Mouse (Mus musculus) retina, embryonic 14.5 days (tissue): ENCODE measurements around the gene Tank.

Experiments used
- DNase-seq: peaks from one replicate; pipeline ENCODE4 v3.0.0-alpha.2; 2015; ENCODE audit warnings: low spot score

Gene Tank

GRCm38 (mm10) chr2:61655382-61656281, 77.2 kb downstream of the Tank start:
- DNase-seq = peak; percentile 80

DNA sequence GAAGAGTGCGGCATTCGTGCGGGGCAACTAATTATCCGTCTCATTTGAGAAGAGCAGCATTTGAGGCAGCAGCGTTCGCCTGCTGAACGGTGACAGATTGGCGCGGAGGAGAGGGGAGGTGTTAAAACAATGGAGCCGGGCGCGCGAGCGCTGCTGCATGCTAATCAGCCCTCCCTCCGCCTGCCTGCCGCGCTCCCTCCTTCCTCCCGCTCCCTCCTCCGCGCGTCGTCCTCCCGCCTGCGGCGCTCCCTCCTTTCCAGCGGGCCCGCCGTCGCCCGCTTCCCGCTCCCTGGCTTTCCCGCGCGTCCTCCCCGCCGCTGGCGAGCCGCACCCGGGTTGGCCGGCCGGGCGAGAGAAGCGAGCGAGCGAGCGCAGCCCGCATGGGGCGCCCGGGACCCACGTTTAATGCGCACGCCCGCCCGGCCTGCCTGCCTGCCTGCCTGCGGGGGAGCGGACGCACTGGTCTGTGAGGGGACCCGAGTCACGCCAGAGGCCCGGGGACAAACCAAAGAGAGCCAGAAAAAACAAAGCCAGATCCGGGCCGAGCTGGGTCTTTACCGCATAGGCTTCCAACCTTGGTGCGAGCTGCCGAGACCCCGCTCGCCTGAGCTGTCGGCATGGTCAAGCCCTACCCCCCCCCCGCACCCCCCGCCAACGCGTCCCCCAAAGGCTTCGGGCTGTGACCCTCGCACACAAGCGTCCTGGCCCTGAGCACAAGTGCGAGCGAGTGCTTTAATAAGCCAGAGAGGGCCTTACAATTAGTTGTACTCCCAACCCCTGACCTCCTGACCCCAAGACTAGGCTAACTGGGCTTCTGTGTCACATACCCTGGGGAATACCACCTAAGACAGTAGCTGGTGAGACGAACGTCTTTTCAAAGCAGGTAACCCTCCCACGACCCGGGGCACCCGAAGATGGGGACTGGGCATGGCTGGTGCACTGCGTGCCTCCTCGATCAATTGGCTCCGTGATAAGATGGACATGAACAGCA, 78.3 kb downstream of the Tank start:
- peak; percentile 81 for DNase-seq

- no peak for DNase-seq
Measured at GRCm38 (mm10) chr2:61659254-61659653, 80.9 kb downstream of the Tank start.

GRCm38 (mm10) chr2:61662833-61663232, 84.4 kb downstream of the Tank start:
- no peak for DNase-seq

GRCm38 (mm10) chr2:61663573-61664241, 85.3 kb downstream of the Tank start:
- no peak for DNase-seq

DNA sequence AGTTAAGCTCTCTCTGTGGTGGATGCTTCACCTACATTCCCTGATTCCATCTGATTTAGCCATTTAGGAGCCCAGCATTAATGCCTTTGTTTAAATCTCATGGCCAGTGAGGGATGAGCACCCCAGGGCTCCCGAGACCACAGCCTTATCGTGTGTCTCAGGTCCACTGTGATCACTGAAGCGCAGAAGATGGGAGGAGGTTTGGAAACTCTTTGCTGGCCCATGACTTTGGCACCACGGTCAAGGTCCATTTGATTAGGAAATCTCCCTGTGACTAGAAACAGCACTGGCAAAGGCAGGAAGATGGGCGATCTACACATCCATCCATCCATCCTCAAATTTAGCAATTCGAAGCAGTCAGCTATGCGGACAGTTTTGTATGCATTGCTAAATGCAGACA, 89.0 kb downstream of the Tank start:
- no peak for DNase-seq

DNA sequence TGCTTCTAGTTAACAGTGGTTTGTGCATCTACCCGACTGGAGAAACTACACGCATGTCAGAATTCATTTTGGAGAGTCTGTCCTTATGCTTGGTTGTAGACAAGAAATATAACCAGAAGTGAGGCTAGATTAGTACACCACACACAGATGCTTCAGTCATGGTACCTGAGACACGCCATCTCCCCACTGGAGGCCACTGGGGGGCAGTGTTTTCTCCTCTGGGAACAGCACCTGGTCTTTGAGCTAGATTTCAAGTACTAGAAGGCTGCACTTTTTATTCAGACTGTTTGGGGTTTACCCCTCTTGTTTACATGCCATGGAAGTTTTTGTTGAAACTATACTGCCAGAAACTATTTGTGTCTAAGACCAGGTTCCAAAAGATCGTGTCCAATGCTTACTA, 89.9 kb downstream of the Tank start:
- peak; percentile 50 for DNase-seq

- DNase-seq = no peak
Measured at GRCm38 (mm10) chr2:61674555-61674954, 96.2 kb downstream of the Tank start.

- DNase-seq = no peak
Measured at GRCm38 (mm10) chr2:61681572-61681971, 103.2 kb downstream of the Tank start.

DNA sequence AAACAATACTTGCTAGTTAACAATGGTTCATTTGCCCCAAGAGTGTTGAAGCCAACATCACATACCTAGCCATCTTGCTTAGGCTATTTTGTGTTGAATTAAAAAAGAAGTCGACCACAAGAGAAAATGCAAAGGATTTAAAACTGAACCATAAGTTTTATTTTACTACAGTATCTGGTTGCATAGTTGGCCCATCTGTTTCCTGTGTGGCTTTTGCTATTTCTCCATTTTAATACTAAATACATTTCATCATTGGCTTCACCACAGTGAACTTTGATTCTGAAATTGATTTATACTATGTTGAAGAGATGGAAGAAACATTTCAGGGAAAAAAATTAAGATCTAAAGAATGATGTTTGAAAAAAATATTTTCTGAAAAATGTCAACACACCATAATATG, 108.1 kb downstream of the Tank start:
- no peak for DNase-seq

- no peak for DNase-seq
Measured at GRCm38 (mm10) chr2:61689086-61689485, 110.7 kb downstream of the Tank start.
